Mouse (Mus musculus) liver, adult 2 months (tissue): ENCODE measurements at regions not wholly inside any gene's neighbourhood (a gene's known extent, or its start where the extent isn't known, plus 50 kb on each side); places are given as distances from the start of the nearest gene placed in this dataset.

Experiments used
- CTCF ChIP-seq: fragments of 200-500 bp; IDR thresholded peaks from 2 replicates; pipeline ENCODE4 v1.5.1; 2011; ENCODE audit warnings: low read depth, low read length, control low read depth
- POLR2A ChIP-seq: fragments of 200-500 bp; IDR thresholded peaks from 2 replicates; pipeline ENCODE4 v1.6.1; 2011; ENCODE audit warnings: low read length, control low read depth; ENCODE audit not compliant: insufficient read depth; ENCODE audit errors: extremely low read depth

DNA sequence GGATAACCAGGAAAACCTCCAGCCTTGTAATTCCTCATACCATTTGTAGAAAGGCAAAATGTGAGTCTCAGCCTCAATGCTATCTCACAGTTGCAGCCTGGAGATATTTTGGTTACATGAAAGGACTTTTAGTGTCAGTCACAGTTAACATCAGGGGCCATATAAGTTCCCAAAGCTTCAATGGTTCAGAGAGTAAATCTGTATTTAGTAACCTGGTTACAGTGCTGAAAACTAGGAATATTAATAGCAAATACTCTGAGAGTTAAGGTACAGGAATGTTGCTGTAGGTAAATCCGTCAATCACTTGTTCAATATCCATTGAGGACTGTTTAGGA, 435.0 kb downstream of the Gm16223 start:
- no peak for TF ChIP-seq POLR2A
- TF ChIP-seq CTCF, result no peak
